Mouse (Mus musculus): ENCODE results near the gene Ptger2.
"Not testable (repeated sequence)": the region's sequence is repeated elsewhere in the genome, so short reads cannot be mapped to it uniquely, and the experiment has no call there.

The Ptger2 gene

DNA sequence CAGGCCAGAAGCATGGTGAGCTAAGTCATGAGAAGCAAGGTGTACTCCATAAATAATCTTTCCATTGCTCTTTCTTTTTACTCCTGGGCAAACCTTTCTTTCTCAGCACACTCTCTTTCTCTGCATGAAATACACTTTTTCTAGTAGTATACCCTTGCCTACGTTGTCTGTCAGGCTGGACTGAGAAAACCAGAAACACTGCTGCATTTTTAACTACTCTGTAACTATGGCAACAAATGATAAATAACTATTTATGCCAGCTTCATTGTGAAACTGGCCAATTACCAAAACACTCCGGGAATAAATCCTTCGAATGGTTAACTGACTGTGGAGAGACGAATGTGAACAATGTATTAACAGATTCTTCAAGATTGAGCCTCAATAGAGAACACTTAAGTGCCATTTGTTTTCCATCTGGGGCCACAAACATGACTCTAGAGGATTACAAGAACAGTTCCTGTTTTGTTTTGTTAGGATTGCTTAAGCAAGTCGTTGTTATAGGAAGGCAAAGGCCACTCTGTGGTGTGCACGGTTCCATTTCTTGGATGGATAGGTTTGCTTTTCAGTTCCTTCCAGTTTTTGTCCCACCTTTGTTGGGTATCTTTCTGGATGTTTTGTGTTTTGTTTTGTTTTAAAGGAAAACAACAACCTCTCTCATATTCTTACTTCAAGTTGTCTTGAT is at the start of gene Ptger2:
Gene Ptger2 (plus strand): TSS at position 522 of the 682 bp plus-strand sequence.
- DNase-seq (ENCODE audit: low read depth, low spot score): not testable (repeated sequence)

- no peak for DNase-seq (ENCODE audit: low read depth, low spot score)
Observed at GRCm38 (mm10) chr14:44960746-44961145, 27.2 kb upstream of the Ptger2 start.

GRCm38 (mm10) chr14:44977278-44977677 is 10.7 kb upstream of the Ptger2 start:
- not testable (repeated sequence) for DNase-seq (ENCODE audit: low read depth, low spot score)

GRCm38 (mm10) chr14:44979887-44980286 is 8.1 kb upstream of the Ptger2 start:
- no peak for DNase-seq (ENCODE audit: low read depth, low spot score)

DNA sequence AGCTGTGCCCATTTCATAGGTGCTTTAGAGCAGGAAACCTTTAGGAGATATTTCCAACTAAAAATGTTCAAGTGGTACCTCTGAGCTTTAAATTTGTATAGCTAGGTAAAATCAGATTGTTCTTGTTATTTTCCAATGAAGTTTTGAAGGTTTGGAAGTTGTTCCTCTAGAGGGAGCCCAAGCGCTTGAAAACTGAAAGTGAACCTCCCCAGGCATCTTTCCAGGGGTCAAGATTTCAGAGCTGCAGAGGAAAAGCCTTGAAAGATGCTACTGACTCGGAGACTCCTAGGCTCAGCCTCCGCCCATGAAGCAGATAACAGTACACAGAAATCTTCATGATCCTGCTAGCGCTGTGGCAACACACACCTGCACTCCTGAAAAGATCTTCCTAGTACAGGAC is 6.5 kb upstream of the Ptger2 start:
- DNase-seq (ENCODE audit: low read depth, low spot score): no peak

- no peak for DNase-seq (ENCODE audit: low read depth, low spot score)
Observed at GRCm38 (mm10) chr14:44984106-44984505, 3.9 kb upstream of the Ptger2 start.

GRCm38 (mm10) chr14:44986248-44986647 is 1.7 kb upstream of the Ptger2 start:
- no peak for DNase-seq (ENCODE audit: low read depth, low spot score)

DNA sequence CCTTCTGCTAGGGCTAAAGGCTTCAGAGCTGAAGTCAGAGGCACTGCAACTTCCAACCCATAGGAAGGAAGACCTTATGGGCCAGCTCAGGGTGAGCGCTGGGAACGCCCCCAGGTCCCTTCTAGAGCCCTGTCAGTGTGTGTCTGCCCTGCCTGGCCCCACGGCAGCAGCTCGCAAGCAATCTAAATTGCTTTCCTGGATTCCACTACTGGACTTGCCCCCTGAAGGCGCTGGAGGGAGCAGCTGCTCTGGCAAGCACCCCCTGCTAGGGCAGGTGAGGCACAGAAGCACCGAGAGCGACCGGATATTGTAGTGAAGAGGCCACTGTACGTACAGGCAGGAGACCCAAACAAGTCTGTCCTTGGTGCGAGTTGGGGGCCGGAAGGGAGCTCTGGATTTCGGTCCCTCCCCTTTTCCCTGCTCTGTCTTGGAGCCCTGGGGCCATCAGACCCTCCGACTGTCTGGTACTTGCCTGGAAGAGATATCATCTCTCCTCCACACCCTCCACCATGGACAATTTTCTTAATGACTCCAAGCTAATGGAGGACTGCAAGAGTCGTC is 541 bp downstream of the Ptger2 start:
- no peak for DNase-seq (ENCODE audit: low read depth, low spot score)

- DNase-seq (ENCODE audit: low read depth, low spot score): no peak
Observed at GRCm38 (mm10) chr14:44989017-44989721, 1.2 kb downstream of the Ptger2 start.

GRCm38 (mm10) chr14:44989751-44990150 is 1.8 kb downstream of the Ptger2 start:
- DNase-seq (ENCODE audit: low read depth, low spot score): no peak

GRCm38 (mm10) chr14:44994337-44994736 is 6.3 kb downstream of the Ptger2 start:
- DNase-seq (ENCODE audit: low read depth, low spot score): no peak

GRCm38 (mm10) chr14:45000086-45000769 is 12.2 kb downstream of the Ptger2 start:
- no peak for DNase-seq (ENCODE audit: low read depth, low spot score)

- DNase-seq (ENCODE audit: low read depth, low spot score): no peak
Observed at GRCm38 (mm10) chr14:45005698-45006283, 17.8 kb downstream of the Ptger2 start.

- no peak for DNase-seq (ENCODE audit: low read depth, low spot score)
Observed at GRCm38 (mm10) chr14:45009242-45009641, 21.2 kb downstream of the Ptger2 start.

DNA sequence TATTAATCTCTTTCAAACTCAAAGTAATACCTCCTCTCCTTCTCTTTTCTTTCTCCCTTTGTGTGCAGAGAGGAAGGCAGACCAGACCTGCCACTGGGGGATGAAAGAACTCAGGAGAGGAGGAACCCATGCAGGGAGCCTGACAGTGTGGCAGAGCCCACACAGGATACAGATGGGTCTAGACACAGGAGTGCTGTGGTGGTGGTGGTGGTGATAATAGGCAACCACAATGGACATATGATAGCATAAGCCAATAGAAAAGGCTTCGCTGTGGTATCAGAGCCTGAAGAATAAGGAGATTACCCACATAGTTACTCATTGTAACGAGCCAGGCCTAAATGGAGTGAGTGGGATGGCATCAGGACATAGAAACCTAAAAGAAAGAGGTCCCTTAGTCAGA is 23.3 kb downstream of the Ptger2 start:
- DNase-seq (ENCODE audit: low read depth, low spot score): no peak

GRCm38 (mm10) chr14:45011671-45012070 is 23.7 kb downstream of the Ptger2 start:
- no peak for DNase-seq (ENCODE audit: low read depth, low spot score)

- DNase-seq (ENCODE audit: low read depth, low spot score): no peak
Observed at GRCm38 (mm10) chr14:45021551-45021950, 33.6 kb downstream of the Ptger2 start.

GRCm38 (mm10) chr14:45034293-45034692 is 46.3 kb downstream of the Ptger2 start:
- DNase-seq (ENCODE audit: low read depth, low spot score): no peak

DNA sequence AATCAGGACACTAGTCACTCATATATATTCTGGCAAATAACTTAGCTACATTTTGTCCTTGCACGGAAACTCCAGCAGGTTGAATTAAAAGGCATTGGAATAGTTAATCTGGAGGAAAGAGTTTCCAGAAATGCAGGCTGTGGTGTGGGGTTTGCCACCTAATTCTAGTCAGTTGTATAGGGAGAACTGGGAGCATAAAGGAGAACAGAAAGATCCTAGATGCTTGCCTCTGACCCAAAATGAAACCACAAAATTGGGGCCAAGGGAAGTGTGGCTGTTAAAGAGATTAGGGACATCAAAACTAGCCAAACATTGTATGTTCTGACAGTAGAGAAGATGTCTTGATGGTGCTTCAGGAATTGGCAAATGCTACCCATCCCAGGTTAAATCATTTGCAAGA is 48.6 kb downstream of the Ptger2 start:
- DNase-seq (ENCODE audit: low read depth, low spot score): no peak

GRCm38 (mm10) chr14:45038052-45038451 is 50.1 kb downstream of the Ptger2 start:
- no peak for DNase-seq (ENCODE audit: low read depth, low spot score)

GRCm38 (mm10) chr14:45040851-45041475 is 53.0 kb downstream of the Ptger2 start:
- DNase-seq (ENCODE audit: low read depth, low spot score): no peak
